Mouse (Mus musculus): ENCODE results near the gene Myo3a. TPM values are rescaled to one million over a fixed set of nuclear protein-coding genes. Genes with fewer than 3 reads are reported as not detected.

Gene Myo3a
- polyA plus RNA-seq (2015; fragmentation: Nextera tagmentation; extraction: Ambion mirVana) = not detected in 2 replicates

DNA sequence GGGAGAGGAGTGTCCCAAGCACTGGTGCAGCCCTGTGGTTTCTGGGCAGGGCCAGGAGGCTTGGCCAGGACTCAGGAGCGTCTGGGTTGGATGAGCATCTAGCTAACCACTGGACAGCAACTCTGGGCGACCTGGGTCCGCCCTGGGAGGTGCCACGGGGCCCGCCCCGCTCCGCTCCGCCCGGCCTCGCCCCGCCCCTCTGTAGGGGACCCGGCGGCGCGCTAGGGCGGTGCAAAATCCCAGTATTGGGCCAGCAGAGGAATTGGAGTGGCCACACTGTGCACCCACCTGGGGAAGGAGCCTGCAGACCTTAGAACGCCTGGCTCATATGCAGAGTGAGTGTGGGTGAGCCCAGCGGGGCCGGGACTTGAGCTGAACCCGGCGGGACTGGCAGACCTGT is at the start of gene Myo3a:
Gene Myo3a, plus strand, starts transcription at position 196 of the 400 bp plus-strand sequence.

GRCm38 (mm10) chr2:22621828-22622731 is 394.8 kb downstream of the Myo3a start, which contains the start of gene Gad2:
Gene Gad2 (plus strand): TSS chr2:22622205.

Small RNA genes lying within 50 kb of the gene (microRNA-seq; reads per million reads assigned to microRNA genes)
- gene Gm23636 = not detected
- gene Mir3967 = not detected

All from urinary bladder, postnatal 0 days (tissue).